Mouse (Mus musculus) lung, adult 2 months (tissue): ENCODE measurements at regions not wholly inside any gene's neighbourhood (a gene's known extent, or its start where the extent isn't known, plus 50 kb on each side); places are given as distances from the start of the nearest gene placed in this dataset.

Experiments
- CTCF ChIP-seq: fragments of 200-500 bp; IDR thresholded peaks from 2 replicates; pipeline ENCODE4 v1.5.1; 2011; ENCODE audit warnings: mild to moderate bottlenecking, low read length, control low read depth; ENCODE audit not compliant: insufficient read depth
- POLR2A ChIP-seq: fragments of 200-500 bp; IDR thresholded peaks from 2 replicates; pipeline ENCODE4 v1.6.1; 2011; ENCODE audit warnings: low read depth, mild to moderate bottlenecking, control low read depth, low read length, borderline replicate concordance; ENCODE audit errors: extremely low read depth

DNA sequence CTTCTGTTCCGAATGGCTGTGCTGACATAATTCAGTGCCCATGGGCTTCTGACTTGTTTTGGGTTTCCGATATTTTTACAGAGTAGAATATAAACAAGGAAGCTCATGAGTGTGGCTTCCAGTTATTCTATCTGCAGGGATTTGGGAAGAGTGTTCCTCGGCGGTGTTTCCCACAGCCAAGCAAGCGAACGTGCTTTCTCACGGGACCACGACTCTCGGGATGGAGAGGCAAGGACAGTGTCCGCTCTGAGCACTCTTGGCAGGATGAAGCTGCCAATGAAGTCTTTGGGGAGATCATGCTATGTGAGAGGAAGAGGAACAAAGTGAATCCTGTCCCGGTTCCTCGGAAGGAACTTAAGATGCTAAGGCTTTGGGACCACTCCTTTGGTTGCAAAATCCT is 318.2 kb downstream of the Gm10295 start:
- no peak for TF ChIP-seq CTCF
- no peak for TF ChIP-seq POLR2A
